Mouse (Mus musculus): Measurements from ENCODE around the gene Gpr1.

Gpr1 gene

DNA sequence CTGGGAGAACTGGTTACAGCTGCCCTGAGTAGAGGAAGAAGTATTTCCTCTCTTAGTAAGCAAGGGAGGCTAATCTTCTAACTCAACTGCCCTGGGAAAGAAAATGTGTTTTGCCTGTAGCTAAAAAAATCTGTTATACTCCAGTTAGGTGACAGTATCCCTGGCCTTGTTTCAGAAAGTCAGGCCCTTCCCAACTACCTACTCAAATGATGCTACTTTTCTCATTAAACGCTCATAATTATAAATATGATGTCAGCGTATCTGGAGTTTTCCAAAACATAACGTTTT is at the start of gene Gpr1:
TSS of gene Gpr1 (minus strand) at position 273 of the 288 bp plus-strand sequence.
- no peak for DNase-seq (ENCODE audit: low read depth, low spot score)

DNA sequence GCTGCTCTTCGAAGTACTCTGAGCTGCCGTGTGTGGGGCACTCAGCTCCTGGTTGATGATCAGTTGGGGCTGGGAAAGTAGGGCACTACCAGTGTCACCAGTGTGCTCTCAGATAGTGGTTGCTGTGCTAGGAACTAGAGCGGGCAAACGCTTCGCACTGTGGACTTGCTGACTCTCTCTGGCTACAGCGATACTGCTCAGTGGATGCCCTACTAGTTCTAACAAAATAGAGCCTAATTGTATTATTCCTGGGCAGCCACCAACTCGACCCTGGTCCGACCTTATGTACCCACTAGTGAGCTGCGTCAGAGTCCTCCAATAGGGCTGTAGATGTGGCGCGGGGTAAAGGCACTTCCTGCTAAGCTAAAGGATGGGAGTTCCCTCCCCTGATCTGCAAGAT is 49.3 kb upstream of the Gpr1 start:
- no peak for DNase-seq (ENCODE audit: low read depth, low spot score)

DNA sequence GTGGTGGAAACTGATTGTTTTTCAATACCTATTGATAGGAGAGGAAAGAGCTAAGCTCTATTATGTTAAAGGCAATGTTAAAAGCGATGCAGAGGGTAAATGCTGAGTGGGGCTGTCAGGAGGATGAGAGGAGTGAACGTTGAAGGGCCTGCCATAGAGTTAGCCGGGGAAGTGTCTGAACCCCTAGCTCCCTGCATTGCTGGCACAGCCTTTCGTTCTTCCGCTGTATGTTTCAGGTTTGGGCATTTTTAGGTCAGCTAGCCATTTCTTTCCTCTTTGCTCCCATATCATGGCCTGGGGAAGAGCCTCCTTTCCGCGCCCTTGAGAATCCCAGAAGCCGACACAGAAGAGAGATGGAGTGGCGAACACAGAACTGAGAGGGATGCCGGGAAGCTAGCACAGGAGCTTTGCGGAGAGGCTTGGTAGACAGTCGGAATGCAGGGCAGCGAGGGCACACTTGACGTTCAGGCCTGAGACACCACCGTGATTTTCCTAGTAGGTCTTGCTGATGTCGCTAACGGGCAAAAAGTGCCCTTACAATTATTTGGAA is 46.8 kb upstream of the Gpr1 start:
- DNase-seq (ENCODE audit: low read depth, low spot score), result no peak

DNA sequence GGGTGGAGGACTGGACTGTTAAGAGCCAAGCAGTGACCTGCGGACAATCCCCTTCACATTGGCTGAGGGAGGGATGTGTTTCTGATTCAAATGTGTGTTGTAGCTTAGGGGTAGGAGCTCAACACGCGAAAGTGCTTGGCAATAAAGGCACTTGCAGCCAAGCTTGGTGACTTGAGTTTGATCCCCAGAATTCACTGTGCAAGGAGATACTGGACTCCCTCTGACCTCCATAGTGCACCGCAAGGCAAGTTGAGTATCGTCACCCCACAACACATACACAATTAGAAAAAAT is 46.3 kb upstream of the Gpr1 start:
- DNase-seq (ENCODE audit: low read depth, low spot score), result no peak

DNA sequence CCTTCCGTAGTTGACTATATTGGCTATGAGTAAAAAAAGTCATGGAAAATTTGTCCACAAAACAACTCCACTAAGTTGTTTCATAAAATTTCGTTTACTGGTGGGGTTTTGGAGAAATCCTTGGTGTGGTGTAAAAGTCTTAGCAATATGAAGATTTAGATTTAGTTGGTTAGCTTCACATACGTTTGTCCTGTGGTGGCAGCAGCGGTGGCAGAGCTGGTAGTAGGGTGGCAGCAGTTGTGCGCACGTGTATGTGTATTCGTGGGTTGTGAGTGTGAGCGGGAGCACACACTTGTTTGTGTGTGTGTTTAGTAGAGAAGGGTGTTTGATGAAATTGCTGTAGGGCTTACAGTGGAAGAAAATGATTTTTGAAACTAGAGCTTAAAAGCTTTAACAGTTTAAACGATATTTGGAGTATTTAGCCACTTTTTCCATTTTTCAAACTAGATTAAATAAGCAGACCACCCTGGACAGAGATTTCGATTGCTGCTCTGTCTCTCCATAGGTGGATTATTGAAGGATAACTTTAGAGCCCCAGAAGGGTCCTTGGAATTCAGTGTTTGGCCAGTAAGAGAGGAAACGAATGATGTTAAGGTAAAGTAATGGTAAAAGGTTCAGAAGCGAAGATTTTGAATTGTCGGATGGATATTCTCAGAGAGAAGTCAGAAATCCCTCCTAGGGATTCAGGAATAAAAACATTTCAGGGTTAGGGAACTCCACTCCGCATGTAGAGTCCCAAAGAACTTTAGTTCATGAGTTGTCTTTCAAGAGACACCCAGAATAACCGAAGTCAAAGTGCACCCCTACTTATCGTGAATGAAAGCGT is 45.8 kb upstream of the Gpr1 start:
- DNase-seq (ENCODE audit: low read depth, low spot score), result no peak

DNA sequence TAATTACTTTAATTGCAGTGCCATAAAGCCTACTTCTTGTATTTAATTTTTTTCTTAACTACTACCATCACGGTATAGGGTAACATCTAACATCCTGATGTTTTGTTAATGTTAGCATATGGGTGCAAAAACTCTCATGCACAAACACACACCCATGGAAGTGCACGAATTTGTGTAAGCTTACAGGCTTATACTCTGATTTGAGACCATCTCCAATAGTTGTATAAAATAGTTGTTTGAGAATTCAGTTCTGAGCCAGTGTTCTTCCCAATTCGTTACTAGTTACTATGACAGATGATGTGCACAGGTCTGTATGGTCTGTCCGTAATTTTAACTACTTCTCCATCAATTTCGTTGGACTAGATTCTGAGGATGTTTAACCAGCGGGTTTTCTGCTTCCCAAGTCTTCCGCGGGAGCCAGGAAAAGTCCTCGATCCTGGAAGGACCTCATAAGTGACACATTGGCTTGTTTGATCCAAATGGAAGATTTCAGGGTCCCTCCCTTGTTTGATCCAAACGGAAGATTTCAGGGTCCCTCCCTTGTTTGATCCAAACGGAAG is 45.0 kb upstream of the Gpr1 start:
- DNase-seq (ENCODE audit: low read depth, low spot score), result no peak

DNA sequence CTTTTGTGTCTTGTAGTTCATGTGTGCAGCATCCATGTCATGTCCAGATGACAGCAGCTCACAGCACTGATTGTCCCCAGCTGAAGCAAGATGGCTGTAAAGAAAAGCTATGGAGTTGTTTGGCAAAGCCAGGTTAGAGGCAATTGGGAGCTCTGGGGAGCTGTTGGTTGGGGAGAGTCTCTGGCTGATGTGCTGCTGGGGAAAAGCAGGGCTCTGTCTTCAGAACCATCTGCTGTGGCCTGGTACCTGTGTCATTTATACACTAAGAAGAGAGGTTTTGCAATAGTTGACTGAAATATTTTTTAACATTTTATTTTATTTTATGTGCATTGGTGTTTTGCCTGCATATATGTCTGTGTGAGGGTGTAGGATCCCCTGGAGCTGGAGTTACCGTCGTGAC is 44.2 kb upstream of the Gpr1 start:
- no peak for DNase-seq (ENCODE audit: low read depth, low spot score)

DNA sequence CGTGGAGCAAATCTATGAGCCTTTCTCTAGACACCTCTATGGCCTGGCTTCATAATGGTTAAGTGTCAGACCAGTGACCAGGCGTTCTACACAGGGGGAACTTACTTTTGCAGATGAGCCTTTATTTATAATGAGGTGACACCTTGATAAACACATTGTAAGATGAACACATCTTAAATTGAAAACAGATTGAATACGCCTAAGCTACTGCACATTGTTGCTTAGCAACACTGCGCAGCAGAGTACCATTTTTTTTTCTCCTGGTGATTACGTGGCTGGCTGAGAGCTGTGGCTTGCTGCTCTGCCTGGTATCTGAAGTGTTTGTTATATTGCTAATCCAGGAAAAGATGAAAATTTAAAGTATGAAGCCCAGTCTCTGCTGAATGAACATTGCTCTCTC is 41.7 kb upstream of the Gpr1 start:
- no peak for DNase-seq (ENCODE audit: low read depth, low spot score)

DNA sequence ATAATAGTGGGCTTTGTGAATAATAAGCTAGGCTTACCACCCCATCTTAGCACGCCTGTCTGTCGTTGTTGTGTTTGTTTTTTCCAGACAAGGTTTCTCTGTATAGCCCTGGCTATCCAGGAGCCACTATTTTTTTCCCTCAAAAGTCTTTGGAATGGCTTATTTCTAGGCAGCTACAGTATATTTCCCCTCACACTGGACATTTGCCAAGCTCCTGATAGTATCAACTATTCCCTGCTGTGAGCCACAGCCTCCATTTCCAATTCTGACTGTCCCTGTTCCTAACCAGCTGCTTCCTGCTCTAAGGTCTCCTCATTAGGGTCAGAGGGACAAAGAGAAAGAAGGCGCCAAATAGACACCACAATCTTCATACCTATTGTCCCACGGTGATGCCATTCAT is 40.8 kb upstream of the Gpr1 start:
- no peak for DNase-seq (ENCODE audit: low read depth, low spot score)

DNA sequence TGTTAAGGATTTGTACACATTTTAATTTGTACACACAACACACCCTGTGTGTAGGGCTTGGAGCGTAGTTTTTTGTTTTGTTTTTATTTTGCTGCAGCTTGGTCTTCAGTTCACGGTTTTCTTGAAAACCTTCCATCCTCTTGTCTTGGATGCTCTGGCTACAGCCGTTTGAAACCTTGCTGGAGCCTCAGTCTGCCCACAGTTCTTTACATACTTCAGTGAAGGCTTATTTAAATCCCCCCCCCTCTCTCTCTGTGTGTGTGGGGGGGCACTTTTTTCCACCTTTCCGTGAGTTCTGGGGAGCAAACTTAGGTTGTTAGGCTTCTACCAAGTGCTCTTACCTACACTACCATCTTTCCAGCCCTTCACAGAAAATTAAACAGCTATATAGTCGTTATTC is 38.9 kb upstream of the Gpr1 start:
- no peak for DNase-seq (ENCODE audit: low read depth, low spot score)

DNA sequence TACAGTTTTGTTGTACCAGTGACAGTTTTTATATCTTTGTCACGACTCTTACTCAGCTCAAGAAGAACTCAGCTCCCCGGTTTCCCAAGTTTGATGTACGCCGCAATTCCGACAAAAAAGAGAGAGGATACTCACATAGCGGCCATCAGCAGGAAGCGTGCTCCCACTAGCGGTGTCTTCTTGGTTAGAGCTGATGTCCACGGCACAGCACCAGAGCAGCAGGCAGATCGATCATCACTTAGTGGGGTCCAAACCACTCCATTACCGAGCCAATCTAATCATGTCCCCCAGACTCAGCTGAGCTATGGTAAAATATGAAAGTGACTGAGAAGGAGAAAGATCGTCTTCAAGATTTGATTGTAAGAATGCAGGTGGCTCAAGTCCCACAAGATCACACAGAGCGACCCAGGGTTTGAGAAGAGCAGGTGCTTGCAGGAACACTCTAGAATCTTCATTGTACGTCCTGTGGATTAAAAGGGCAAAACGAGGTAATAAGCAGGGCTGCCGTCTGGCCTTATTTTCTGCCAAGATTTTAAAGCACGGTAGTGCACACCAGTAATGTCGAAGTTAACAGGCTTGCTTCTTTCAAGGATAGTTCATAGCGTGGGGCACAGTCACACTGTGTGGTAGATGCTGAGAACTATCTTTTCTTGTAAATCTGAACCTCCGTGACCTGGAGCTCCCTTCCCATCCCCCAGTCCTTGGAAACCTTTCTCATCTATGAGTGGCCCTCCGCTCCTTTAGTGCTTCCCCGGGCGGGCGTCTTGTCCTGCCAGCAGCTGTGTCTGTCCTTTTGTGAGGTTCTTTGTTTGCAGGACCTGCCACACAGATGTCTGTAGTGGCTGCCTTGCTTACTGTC is 38.2 kb upstream of the Gpr1 start:
- no peak for DNase-seq (ENCODE audit: low read depth, low spot score)

DNA sequence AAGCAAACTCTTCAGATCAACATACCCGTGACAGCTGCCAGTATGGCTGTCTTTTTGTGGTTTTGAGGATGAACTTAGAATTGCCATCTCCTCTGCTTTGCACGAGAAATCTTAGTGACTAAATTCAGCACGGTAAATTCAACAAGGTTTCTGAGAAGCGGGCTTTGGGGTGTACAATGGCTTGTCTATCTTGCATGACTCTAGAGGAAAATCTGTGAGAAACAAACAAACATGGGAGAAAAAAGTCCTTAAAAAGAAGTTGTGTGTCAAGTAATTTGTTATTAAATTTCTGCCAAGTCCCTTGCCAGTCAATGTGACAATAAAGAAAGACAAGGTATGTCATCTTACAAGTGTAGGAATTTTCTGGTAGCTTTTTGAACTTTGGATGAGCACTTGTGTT is 34.9 kb upstream of the Gpr1 start:
- no peak for DNase-seq (ENCODE audit: low read depth, low spot score)

DNA sequence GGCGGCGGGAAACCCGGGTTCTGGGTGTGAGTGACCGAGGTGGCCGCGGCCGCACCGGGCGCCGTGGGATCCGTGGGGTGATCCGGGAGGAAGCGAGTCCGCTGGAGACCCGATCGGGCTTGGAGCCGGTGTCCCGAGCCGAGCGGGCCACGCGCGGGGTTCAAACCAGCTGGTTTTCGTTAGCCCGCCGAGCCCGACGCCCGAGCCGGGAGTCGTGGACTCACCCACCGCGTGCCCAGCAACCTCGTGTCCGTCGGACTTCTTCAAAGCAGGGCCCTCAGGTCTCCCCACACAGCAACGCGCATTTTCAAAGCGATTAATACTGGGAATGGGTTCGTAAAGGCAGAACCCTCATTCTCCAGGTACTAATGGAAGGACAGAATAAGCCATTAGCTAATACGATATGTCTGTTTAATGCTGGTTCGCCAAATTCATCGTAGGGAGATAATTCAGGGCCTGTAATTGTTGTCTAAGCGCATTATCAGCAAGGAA is 34.1 kb upstream of the Gpr1 start:
- DNase-seq (ENCODE audit: low read depth, low spot score), result no peak

DNA sequence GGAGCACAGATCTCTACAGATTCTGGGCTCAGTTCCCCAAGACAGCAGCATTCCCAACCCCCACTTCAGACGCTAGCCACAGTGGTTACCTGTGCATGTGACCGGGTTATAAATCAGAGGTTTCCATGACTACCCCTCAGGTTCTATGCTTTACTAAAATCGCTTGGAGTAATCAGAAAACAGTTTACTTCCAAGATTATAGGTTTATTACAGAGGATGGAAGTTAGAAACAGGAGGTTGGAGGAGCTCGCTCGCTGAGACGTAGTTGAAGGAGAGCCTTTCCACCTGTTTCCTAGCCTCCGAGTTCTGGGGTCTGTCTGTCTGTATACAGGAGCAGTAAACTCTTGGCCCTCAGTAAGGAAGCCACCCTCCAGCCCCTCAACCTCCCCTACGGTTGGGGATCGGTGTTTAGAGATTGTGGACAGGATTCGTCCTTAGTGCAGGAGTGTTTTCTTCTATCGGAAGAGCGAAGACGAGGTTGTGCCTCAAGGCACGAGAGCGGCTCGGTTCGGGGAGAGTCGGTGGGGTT is 33.6 kb upstream of the Gpr1 start:
- no peak for DNase-seq (ENCODE audit: low read depth, low spot score)

DNA sequence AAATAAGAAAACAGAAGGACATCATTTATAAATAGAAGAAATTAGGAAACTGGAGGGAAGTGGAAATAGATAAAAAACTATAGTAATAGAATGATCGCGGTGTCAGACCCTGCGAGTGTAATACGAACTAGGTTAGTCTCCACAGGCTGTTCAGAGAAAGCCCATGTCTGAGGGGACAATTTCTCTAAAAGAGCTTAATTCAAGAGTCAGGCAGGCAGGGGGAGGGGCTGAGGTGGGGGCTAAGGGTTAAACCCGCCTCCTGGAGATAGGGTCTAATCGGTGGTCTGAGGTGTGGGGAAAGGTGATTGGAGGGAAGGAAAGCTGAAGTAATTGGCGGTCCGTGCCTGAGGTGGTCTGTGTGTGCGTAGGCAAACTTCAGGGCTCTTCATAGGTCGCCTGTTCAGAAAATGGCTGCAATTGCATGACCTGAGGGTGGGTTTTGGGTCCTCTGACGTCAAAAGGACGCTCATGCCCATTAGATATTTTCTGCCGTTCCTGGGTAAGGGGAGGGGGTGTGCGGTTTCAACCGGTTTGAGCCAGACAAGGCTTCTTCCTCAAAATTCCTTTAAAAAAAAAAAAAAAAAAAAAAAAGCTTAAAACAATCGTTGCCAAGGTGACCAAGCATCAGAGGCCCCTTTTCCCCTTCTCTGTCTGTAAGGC is 32.6 kb upstream of the Gpr1 start:
- DNase-seq (ENCODE audit: low read depth, low spot score), result no peak

DNA sequence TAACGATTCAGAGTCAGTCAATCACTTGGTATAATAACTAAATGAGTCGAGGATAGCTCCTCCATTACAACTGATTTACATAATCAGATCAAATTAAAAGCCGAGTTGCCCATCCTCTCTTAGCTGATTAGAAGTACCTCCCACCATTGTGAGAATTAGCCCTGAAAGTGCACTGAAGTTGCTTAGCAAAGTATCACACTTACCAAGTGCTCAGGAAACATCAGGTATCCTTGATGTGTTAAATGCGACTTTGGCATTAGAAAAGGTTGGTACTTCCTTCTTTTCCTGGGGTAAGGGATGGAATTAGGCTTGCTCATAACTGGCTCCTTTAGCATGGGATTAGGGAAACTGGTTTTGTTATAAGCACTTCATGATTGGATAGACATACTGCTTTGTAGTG is 29.5 kb upstream of the Gpr1 start:
- DNase-seq (ENCODE audit: low read depth, low spot score), result no peak

DNA sequence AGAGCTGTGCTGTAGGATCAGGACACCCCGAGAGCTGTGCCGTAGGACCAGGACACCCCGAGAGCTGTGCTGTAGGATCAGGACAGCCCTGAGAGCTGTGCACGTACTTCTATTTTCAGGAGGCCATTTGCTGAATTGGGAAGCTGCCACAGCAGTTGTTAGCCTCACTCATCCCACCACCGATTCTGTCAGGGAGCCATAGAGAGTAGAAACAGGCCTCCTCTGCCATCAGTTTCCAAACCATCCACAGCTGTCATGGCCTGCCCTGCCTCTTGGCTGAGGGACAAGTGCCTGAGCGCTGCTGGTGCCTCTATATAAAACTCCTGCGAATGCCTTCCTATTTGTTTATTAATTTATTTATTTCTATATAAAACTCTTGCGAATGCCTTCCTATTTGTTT is 25.4 kb upstream of the Gpr1 start:
- no peak for DNase-seq (ENCODE audit: low read depth, low spot score)

DNA sequence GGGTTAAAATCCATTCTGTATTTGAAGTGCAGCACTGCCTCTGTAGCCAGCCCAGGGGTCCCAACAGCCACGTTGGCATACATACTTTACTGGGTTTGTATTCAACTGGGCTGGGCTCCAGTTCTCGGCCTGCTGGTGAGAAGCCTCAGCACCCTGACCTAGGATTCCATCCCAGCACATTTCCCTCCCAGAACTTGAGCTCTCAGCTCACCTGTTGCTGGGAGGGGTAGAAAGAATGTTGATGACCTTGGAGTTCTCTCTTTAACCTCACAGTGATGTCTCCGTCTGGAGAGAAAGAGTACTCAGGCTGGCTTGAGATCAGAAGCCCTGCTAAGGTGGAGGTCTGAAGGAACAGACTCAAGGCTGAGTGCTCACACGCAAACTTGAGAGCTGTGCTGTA is 25.0 kb upstream of the Gpr1 start:
- DNase-seq (ENCODE audit: low read depth, low spot score), result no peak

DNA sequence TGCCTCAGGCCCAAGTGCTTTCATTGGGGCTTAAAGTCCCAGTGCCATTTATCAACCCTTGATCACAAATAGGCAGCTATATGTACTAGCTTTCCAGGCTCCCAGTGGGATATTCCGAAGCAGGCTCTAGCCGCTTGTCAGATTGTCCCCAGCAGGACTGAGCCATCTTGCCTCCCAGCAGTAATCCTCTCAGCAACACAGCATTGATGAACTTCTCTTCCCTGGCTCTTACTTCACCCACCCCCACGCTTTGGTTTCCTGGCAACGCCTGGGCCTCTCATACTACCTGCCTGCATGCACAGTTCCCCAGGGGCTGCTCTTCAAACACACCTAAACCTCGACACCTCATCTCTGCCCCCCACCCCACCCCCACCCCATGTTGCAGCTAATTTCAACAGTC is 23.0 kb upstream of the Gpr1 start:
- no peak for DNase-seq (ENCODE audit: low read depth, low spot score)

DNA sequence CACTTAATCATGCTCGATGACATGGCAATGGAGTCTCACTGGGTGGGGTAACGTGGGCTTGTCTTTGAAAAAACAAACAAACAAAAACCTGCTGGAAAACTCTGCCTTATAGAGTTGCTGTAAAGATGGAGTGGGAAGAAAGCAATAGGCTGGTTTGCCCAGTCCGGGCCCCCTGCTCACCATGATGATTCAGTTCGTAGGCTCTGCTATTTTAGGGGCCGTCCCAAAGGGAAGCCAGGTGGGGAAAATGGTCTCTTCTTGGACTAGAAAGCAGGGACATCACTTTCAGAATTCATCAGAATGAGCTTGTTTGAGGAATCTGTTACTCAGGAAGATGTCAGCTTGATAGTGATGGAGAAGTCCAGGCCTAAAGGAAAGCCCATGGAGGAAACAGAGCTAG is 12.9 kb upstream of the Gpr1 start:
- DNase-seq (ENCODE audit: low read depth, low spot score), result no peak

DNA sequence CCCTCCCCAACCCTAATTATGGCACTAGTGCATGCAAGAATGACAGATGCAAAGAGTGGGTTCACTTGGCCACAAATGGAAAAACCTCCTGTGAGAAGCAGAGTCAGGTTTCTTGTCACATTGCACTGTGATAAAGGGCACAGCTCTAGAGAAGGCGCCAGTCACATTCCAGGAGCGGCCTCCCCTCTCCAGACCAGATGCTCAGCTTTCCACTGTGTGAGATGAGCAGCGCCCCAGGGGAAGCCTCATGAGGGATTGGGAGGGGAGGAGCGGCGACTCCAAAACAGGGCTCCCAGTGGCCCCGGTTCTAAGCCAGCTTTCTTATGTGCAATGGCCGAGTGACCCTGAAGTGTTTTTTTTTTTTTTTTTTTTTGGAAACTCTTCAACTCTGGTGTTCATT is 11.5 kb upstream of the Gpr1 start:
- DNase-seq (ENCODE audit: low read depth, low spot score), result no peak

DNA sequence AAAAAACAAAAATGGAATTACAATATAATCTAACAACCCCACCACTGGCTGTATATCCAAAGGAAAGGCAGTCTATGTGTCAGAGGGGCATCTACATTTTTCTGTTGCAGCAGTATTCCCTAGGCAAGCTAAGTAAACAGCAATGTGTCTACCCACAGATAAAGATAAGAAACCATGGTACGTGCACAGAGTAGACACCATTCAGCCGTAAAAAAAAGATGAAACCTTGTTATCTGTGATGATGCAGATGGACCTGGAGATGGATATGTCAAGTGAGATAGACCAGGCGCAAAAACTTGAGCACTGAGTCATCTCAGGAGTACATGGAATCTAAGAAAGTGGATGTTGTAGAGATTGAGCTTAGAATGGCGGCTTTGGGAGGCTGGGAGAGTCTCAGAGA is 10.7 kb upstream of the Gpr1 start:
- DNase-seq (ENCODE audit: low read depth, low spot score), result no peak

All from c-Kit-negative CD71-positive TER-119-positive erythroid progenitor cells, embryonic 14.5 days (primary cell).